Mouse (Mus musculus) stomach, postnatal 0 days (tissue): Measurements from ENCODE around the gene Rps24. TPM values are rescaled to one million over a fixed set of nuclear protein-coding genes. Genes with fewer than 3 reads are reported as not detected.

Experiments used
- ATAC-seq: fragments of 200-750 bp; cut with Nextera tagmentation; 2 replicates; pipeline ENCODE4 v1.8.0; 2017; ENCODE audit not compliant: low FRiP score, low TSS enrichment
- DNase-seq: peaks from one replicate; pipeline ENCODE4 v3.0.0-alpha.2; 2016; ENCODE audit warnings: low spot score
- H3K27ac ChIP-seq: fragments of 300-500 bp; sonication (generic); replicated peaks from 2 replicates; pipeline ENCODE4 v1.5.1; 2014; ENCODE audit warnings: mild to moderate bottlenecking, control low read depth
- H3K27me3 ChIP-seq: fragments of 300-500 bp; sonication (generic); 2 replicates; pipeline ENCODE4 v1.6.1; 2014; ENCODE audit warnings: low read length; ENCODE audit not compliant: control insufficient read depth, insufficient read depth
- H3K36me3 ChIP-seq: fragments of 300-500 bp; sonication (generic); 2 replicates; pipeline ENCODE4 v1.6.1; 2014; ENCODE audit warnings: low read length, mixed read lengths; ENCODE audit not compliant: control insufficient read depth, insufficient read depth
- H3K4me1 ChIP-seq: fragments of 300-500 bp; sonication (generic); replicated peaks from 2 replicates; pipeline ENCODE4 v1.6.1; 2014; ENCODE audit warnings: antibody characterized with exemption; ENCODE audit not compliant: control insufficient read depth, insufficient read depth
- H3K4me2 ChIP-seq: fragments of 300-500 bp; sonication (generic); replicated peaks from 2 replicates; pipeline ENCODE4 v1.6.1; 2014; ENCODE audit warnings: low read depth, mild to moderate bottlenecking, control low read depth, moderate library complexity
- H3K4me3 ChIP-seq: fragments of 300-500 bp; sonication (generic); 2 replicates; pipeline ENCODE4 v1.5.1; 2014; ENCODE audit warnings: low read depth, low read length, control low read depth
- H3K9ac ChIP-seq: fragments of 300-500 bp; sonication (generic); 2 replicates; pipeline ENCODE4 v1.6.1; 2014; ENCODE audit warnings: mild to moderate bottlenecking, low read length, control low read depth, mixed read lengths
- H3K9me3 ChIP-seq: fragments of 300-500 bp; sonication (generic); 2 replicates; pipeline ENCODE4 v1.6.1; 2016; ENCODE audit warnings: low read length; ENCODE audit not compliant: control insufficient read depth
- CTCF ChIP-seq: IDR thresholded peaks from 2 replicates; pipeline ENCODE4 v1.5.1; 2016; ENCODE audit warnings: antibody characterized with exemption, low read depth, mild to moderate bottlenecking, moderate library complexity
- EP300 ChIP-seq: optimal IDR thresholded peaks from 2 replicates; pipeline ENCODE3; 2016; ENCODE audit warnings: antibody characterized with exemption
- WGBS: fragments of 180-500 bp; shearing (Covaris S2); extraction: QIAGEN DNeasy Blood & Tissue Kit; methylation state at CpG from one replicate; pipeline ENCODE4 v1.1.7; 2014; 5-methylcytosine and 5-hydroxymethylcytosine counted together
- polyA plus RNA-seq: library from polyadenylated mRNA; unstranded; fragments of >200 nt; fragmentation: Nextera tagmentation; extraction: Ambion mirVana; gene quantifications from 2 replicates; pipeline ENCODE4 v1.2.1, GENCODE M21; 2015

Gene Rps24
- polyA plus RNA-seq, 1 experiment from 2014 or later = 1,112 TPM

DNA sequence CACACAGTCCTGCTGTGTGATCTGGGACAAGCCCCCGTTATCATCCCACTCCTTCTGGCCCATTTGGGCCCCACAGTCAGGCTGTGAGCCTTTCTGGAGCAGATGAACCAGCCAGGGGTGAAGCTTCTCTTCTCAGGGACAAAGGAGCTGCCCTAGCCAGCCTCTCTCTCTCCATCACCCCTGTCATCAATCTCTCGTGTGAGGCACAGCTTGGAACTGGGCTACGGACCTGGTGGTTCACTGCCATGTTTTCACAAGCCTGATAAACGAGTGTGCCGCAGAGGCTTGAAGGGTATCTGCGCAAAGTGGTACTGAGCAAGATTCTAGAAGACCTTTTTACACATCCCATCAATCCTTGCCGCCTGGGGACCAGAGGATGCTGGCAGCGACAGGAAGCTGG is 34.7 kb downstream of the Rps24 start:
- Histone ChIP-seq H3K9ac (no peak overlapping the region), H3K4me2 (no peak overlapping the region), H3K4me1 (no peaks in the 10 kb centered on the region), H3K27me3 (no peaks in the 10 kb centered on the region), H3K36me3 (no peaks in the 10 kb centered on the region), H3K9me3 (no peaks in the 10 kb centered on the region), H3K27ac (no peak overlapping the region), H3K4me3 (no peak overlapping the region)
- no peak for DNase-seq
- no peak for ATAC-seq
- 46% methylated on average over 8 of the region's 8 CpGs for WGBS
- TF ChIP-seq EP300 (no peak), CTCF (no peak)

- H3K9me3 ChIP-seq = no peaks in the 10 kb centered on the region
- DNase-seq = no peak
Observed at GRCm38 (mm10) chr14:24525137-24525536, 38.2 kb downstream of the Rps24 start.

GRCm38 (mm10) chr14:24525677-24526415 is 38.9 kb downstream of the Rps24 start:
- peak; percentile 89 for ATAC-seq
- TF ChIP-seq CTCF (no peak), EP300 (no peak)
- H3K27ac ChIP-seq = peak overlapping the region; percentile 18; the same call in 1 of the 2 replicates
- H3K4me1 ChIP-seq = peaks cover 4% of the 10 kb centered on the region; the same call in 1 of the 2 replicates
- H3K4me3 ChIP-seq = no peak overlapping the region
- H3K9me3 ChIP-seq = no peaks in the 10 kb centered on the region
- no peaks in the 10 kb centered on the region for H3K36me3 ChIP-seq
- H3K9ac ChIP-seq = no peak overlapping the region
- peak; percentile 54 for DNase-seq
- H3K4me2 ChIP-seq = no peak overlapping the region
- WGBS = 56% methylated on average over 10 of the region's 10 CpGs
- no peaks in the 10 kb centered on the region for H3K27me3 ChIP-seq

More at GRCm38 (mm10) chr14:24525137-24525536, 38.2 kb downstream of the Rps24 start:
- Histone ChIP-seq H3K9ac (no peak overlapping the region), H3K4me3 (no peak overlapping the region), H3K27me3 (no peaks in the 10 kb centered on the region), H3K27ac (no peak overlapping the region; the same call in 1 of the 2 replicates), H3K4me1 (no peaks in the 10 kb centered on the region), H3K36me3 (no peaks in the 10 kb centered on the region), H3K4me2 (no peak overlapping the region)
- 56% methylated on average over 3 of the region's 3 CpGs for WGBS
- TF ChIP-seq CTCF (no peak), EP300 (no peak)
- ATAC-seq = peak; percentile 80

GRCm38 (mm10) chr14:24526440-24526839 is 39.5 kb downstream of the Rps24 start:
- no peak for ATAC-seq
- no peaks in the 10 kb centered on the region for H3K9me3 ChIP-seq
- peaks cover 4% of the 10 kb centered on the region; the same call in 1 of the 2 replicates for H3K4me1 ChIP-seq
- H3K27me3 ChIP-seq = no peaks in the 10 kb centered on the region
- no peaks in the 10 kb centered on the region for H3K36me3 ChIP-seq
- H3K9ac ChIP-seq = no peak overlapping the region
- no peak overlapping the region for H3K4me3 ChIP-seq
- TF ChIP-seq CTCF (no peak), EP300 (no peak)
- H3K4me2 ChIP-seq = no peak overlapping the region
- H3K27ac ChIP-seq = no peak overlapping the region
- no peak for DNase-seq
- 63% methylated on average over 10 of the region's 10 CpGs for WGBS

DNA sequence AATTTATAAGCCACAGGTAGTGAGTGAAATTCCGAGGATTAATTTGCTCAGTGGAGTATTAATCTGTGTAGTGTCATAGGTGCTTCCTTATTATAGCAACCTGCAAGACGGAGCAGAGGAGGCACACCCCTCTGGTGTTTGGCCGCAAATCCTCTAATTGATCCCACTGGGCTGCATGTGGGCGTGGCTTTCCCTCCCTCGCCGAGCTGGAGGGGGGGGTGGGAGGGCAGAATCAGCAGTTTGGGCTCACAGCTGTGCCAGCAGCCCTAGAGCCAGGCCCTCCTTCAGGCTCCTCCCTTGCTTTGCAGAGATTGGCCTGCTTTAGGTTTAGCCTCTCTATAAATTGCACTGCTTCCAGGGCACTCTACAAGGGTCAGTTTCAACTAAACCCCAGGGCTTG is 43.3 kb downstream of the Rps24 start:
- 8% methylated on average over 6 of the region's 6 CpGs for WGBS
- ATAC-seq (peak; percentile 57), DNase-seq (peak; percentile 69)
- peaks cover 4% of the 10 kb centered on the region; the same call in 1 of the 2 replicates for H3K4me1 ChIP-seq
- H3K9me3 ChIP-seq = no peaks in the 10 kb centered on the region
- peak overlapping the region; percentile 38; the same call in 1 of the 2 replicates for H3K9ac ChIP-seq
- no peak overlapping the region for H3K4me3 ChIP-seq
- no peak overlapping the region for H3K27ac ChIP-seq
- H3K27me3 ChIP-seq = no peaks in the 10 kb centered on the region
- no peak overlapping the region for H3K4me2 ChIP-seq
- TF ChIP-seq CTCF (no peak), EP300 (no peak)
- no peaks in the 10 kb centered on the region for H3K36me3 ChIP-seq

- ATAC-seq (no peak), DNase-seq (no peak)
- H3K9me3 ChIP-seq = no peaks in the 10 kb centered on the region
- 73% methylated on average over 9 of the region's 9 CpGs for WGBS
- no peak overlapping the region for H3K27ac ChIP-seq
- H3K4me3 ChIP-seq = no peak overlapping the region
- H3K4me1 ChIP-seq = peaks cover 4% of the 10 kb centered on the region; the same call in 1 of the 2 replicates
- H3K36me3 ChIP-seq = no peaks in the 10 kb centered on the region
- H3K27me3 ChIP-seq = no peaks in the 10 kb centered on the region
- no peak for TF ChIP-seq CTCF
- TF ChIP-seq EP300 = no peak
- no peak overlapping the region for H3K9ac ChIP-seq
- no peak overlapping the region for H3K4me2 ChIP-seq
Observed at GRCm38 (mm10) chr14:24534865-24535545, 48.1 kb downstream of the Rps24 start.
